Mouse (Mus musculus) liver, embryonic 15.5 days (tissue): ENCODE measurements around the gene Spz1. TPM values are rescaled to one million over a fixed set of nuclear protein-coding genes. Genes with fewer than 3 reads are reported as not detected.

Source experiments
- ATAC-seq: fragments of 200-750 bp; cut with Nextera tagmentation; 2 replicates; pipeline ENCODE4 v1.8.0; 2017; ENCODE audit warnings: moderate number of reproducible peaks, mild to moderate bottlenecking, moderate library complexity; ENCODE audit not compliant: insufficient read depth
- H3K27ac ChIP-seq: fragments of 300-500 bp; sonication (generic); replicated peaks from 2 replicates; pipeline ENCODE4 v1.5.1; 2015; ENCODE audit warnings: mild to moderate bottlenecking, inconsistent platforms
- H3K27me3 ChIP-seq: fragments of 300-500 bp; sonication (generic); 2 replicates; pipeline ENCODE4 v1.6.1; 2015; ENCODE audit warnings: mild to moderate bottlenecking, inconsistent platforms
- H3K36me3 ChIP-seq: fragments of 300-500 bp; sonication (generic); replicated peaks from 2 replicates; pipeline ENCODE4 v1.6.1; 2015; ENCODE audit warnings: moderate library complexity, mild to moderate bottlenecking, inconsistent platforms
- H3K4me1 ChIP-seq: fragments of 300-500 bp; sonication (generic); replicated peaks from 2 replicates; pipeline ENCODE4 v1.6.1; 2015; ENCODE audit warnings: inconsistent platforms
- H3K4me2 ChIP-seq: fragments of 300-500 bp; sonication (generic); 2 replicates; pipeline ENCODE4 v1.6.1; 2015; ENCODE audit warnings: moderate library complexity, mild to moderate bottlenecking, inconsistent platforms
- H3K4me3 ChIP-seq: fragments of 300-500 bp; sonication (generic); replicated peaks from 2 replicates; pipeline ENCODE4 v1.5.1; 2015; ENCODE audit warnings: mild to moderate bottlenecking, inconsistent platforms
- H3K9ac ChIP-seq: fragments of 300-500 bp; sonication (generic); 2 replicates; pipeline ENCODE4 v1.6.1; 2015; ENCODE audit warnings: moderate library complexity, mild to moderate bottlenecking, inconsistent platforms
- H3K9me3 ChIP-seq: fragments of 300-500 bp; sonication (generic); replicated peaks from 2 replicates; pipeline ENCODE4 v1.6.1; 2016; ENCODE audit warnings: inconsistent platforms
- WGBS: fragments of 180-500 bp; shearing (Covaris S2); methylation state at CpG from one replicate; pipeline ENCODE4 v1.1.7; 2015; ENCODE audit warnings: mixed read lengths; ENCODE audit not compliant: insufficient replicate concordance; 5-methylcytosine and 5-hydroxymethylcytosine counted together
- polyA plus RNA-seq: library from polyadenylated mRNA; unstranded; fragments of >200 nt; fragmentation: Nextera tagmentation; extraction: Ambion mirVana; gene quantifications from 2 replicates; pipeline ENCODE4 v1.2.1, GENCODE M21; 2015

Spz1 gene
- polyA plus RNA-seq, 1 experiment from 2014 or later, result not detected

GRCm38 (mm10) chr13:92594907-92595306 lies 18.9 kb upstream of the Spz1 start:
- Histone ChIP-seq H3K36me3 (no peaks in the 10 kb centered on the region), H3K4me2 (peak overlapping the region; percentile 47), H3K4me3 (no peak overlapping the region), H3K27ac (peak overlapping the region; percentile 88), H3K27me3 (no peaks in the 10 kb centered on the region), H3K9me3 (no peaks in the 10 kb centered on the region), H3K9ac (0 out of 2 replicates have a peak overlapping the region, but pooled peaks have one; percentile 1), H3K4me1 (peaks cover 75% of the 10 kb centered on the region)
- 66% methylated on average over 3 of the region's 3 CpGs for WGBS
- ATAC-seq, result no peak

GRCm38 (mm10) chr13:92594481-92594880 lies 18.5 kb upstream of the Spz1 start:
- no peak for ATAC-seq
- 0 out of 2 replicates have a peak overlapping the region, but pooled peaks have one; percentile 47 for H3K4me2 ChIP-seq
- no peaks in the 10 kb centered on the region for H3K9me3 ChIP-seq
- H3K27me3 ChIP-seq, result no peaks in the 10 kb centered on the region
- H3K4me3 ChIP-seq, result no peak overlapping the region
- H3K9ac ChIP-seq, result peak overlapping the region; percentile 35
- 70% methylated on average over 6 of the region's 6 CpGs for WGBS
- no peaks in the 10 kb centered on the region for H3K36me3 ChIP-seq
- H3K4me1 ChIP-seq, result peaks cover 75% of the 10 kb centered on the region
- peak overlapping the region; percentile 88 for H3K27ac ChIP-seq

DNA sequence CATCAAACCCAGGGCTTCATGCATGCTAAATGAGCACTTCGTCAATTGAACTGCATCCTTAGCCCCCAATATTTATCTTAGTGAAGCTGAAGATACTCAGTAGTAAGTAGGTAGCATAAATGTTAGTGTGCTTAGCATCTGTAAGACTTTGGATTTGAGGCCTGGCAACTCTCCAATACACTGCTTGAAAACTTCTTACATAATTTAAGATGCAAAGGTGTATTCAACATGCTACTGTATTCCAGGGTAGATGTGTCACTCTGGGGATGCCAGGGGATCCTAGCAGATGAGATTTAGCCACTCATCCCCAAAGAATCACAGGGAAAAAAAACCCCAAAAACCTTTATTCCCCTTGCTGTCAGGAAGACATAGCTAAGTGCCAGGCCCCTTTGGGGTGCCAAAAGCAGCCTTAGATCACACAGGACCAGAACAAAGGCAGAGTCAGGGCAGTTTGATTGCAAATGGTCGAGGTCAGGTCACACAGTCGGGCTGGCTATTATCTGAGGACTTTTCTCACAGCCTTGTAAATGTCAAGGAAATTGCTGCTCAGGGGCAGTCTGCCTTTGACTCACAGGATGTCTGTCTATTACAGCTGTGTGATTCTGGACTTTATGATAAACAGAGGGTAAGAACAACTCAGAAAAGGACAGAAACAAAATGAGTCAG lies 17.9 kb upstream of the Spz1 start:
- H3K9me3 ChIP-seq, result no peaks in the 10 kb centered on the region
- H3K36me3 ChIP-seq, result no peaks in the 10 kb centered on the region
- ATAC-seq, result no peak
- H3K4me1 ChIP-seq, result peaks cover 81% of the 10 kb centered on the region
- peak overlapping the region; percentile 57 for H3K4me2 ChIP-seq
- peak overlapping the region; percentile 35 for H3K9ac ChIP-seq
- no peak overlapping the region for H3K4me3 ChIP-seq
- no peaks in the 10 kb centered on the region for H3K27me3 ChIP-seq
- 24% methylated on average over 3 of the region's 3 CpGs for WGBS
- H3K27ac ChIP-seq, result peak overlapping the region; percentile 88

GRCm38 (mm10) chr13:92592786-92593635 lies 17.0 kb upstream of the Spz1 start:
- 8% methylated on average over 12 of the region's 12 CpGs for WGBS
- peak; percentile 96 for ATAC-seq

GRCm38 (mm10) chr13:92592268-92592785 lies 16.4 kb upstream of the Spz1 start:
- Histone ChIP-seq H3K4me2 (peak overlapping the region; percentile 57), H3K27ac (peak overlapping the region; percentile 88), H3K4me1 (peaks cover 89% of the 10 kb centered on the region), H3K9me3 (no peaks in the 10 kb centered on the region), H3K27me3 (no peaks in the 10 kb centered on the region), H3K36me3 (no peaks in the 10 kb centered on the region), H3K4me3 (peak overlapping the region; percentile 30; the same call in 1 of the 2 replicates), H3K9ac (0 out of 2 replicates have a peak overlapping the region, but pooled peaks have one; percentile 2)
- no peak for ATAC-seq
- 16% methylated on average over 5 of the region's 5 CpGs for WGBS

More at GRCm38 (mm10) chr13:92592786-92593635, 17.0 kb upstream of the Spz1 start:
- Histone ChIP-seq H3K9me3 (no peaks in the 10 kb centered on the region), H3K4me2 (peak overlapping the region; percentile 57), H3K4me1 (peaks cover 83% of the 10 kb centered on the region), H3K27ac (peak overlapping the region; percentile 88), H3K36me3 (no peaks in the 10 kb centered on the region), H3K4me3 (peak overlapping the region; percentile 30), H3K9ac (peak overlapping the region; percentile 2; the same call in 1 of the 2 replicates), H3K27me3 (no peaks in the 10 kb centered on the region)

DNA sequence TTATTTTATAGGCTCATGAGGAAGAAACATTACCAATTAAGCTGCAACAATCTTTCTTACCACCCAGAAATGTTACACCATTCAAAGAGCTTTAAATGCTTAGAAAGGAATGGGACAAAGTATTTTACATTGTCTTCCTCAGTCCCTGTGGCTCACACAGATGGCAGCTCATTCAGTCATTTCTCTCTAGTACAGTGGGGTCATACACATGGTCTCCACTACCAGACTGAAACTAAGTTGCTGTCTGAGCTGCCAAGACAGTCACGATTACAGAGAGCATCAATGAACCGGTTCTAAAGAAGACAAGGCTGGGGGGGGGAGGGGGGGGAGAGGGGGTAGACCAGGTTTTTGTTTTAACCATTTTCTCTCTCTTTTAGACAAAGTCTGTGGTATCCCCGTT lies 15.3 kb upstream of the Spz1 start:
- WGBS, result 44% methylated on average over 3 of the region's 3 CpGs
- peaks cover 82% of the 10 kb centered on the region for H3K4me1 ChIP-seq

DNA sequence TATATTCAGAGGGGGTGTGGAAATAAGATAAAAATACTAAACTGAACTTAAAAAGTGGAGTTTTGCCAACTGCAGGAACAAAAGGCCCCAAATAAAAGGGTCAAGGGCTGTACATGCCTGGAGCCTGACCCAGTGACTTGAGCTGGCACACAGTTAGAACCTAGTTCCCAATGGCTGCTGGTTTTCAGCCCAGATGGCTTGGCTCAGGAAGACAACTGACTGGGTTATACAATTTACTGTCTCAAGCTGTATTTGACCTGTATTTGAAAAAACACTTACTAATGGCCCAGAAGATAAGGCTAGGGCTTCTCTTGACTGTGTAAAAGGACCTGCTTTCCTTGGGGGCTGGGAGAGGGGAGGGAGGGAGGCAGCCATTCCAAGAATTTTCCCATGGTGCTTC lies 13.3 kb upstream of the Spz1 start:
- no peaks in the 10 kb centered on the region for H3K36me3 ChIP-seq
- H3K27me3 ChIP-seq, result no peaks in the 10 kb centered on the region
- H3K9me3 ChIP-seq, result no peaks in the 10 kb centered on the region
- peak overlapping the region; percentile 82 for H3K27ac ChIP-seq
- H3K9ac ChIP-seq, result no peak overlapping the region
- no peak overlapping the region for H3K4me3 ChIP-seq
- H3K4me2 ChIP-seq, result no peak overlapping the region
- ATAC-seq, result no peak
- H3K4me1 ChIP-seq, result peaks cover 62% of the 10 kb centered on the region

More for the DNA sequence above, 15.3 kb upstream of the Spz1 start:
- no peak overlapping the region for H3K9ac ChIP-seq
- H3K27ac ChIP-seq, result peak overlapping the region; percentile 88
- no peaks in the 10 kb centered on the region for H3K9me3 ChIP-seq
- no peak for ATAC-seq
- H3K4me2 ChIP-seq, result no peak overlapping the region
- H3K36me3 ChIP-seq, result no peaks in the 10 kb centered on the region
- no peaks in the 10 kb centered on the region for H3K27me3 ChIP-seq
- no peak overlapping the region for H3K4me3 ChIP-seq

GRCm38 (mm10) chr13:92588704-92589103 lies 12.7 kb upstream of the Spz1 start:
- H3K4me1 ChIP-seq, result peaks cover 56% of the 10 kb centered on the region
- H3K9me3 ChIP-seq, result no peaks in the 10 kb centered on the region
- H3K9ac ChIP-seq, result no peak overlapping the region
- ATAC-seq, result no peak
- 78% methylated on average over 3 of the region's 3 CpGs for whole genome bisulfite sequencing
- H3K4me3 ChIP-seq, result no peak overlapping the region
- H3K27ac ChIP-seq, result peak overlapping the region; percentile 82; the same call in 1 of the 2 replicates
- H3K27me3 ChIP-seq, result no peaks in the 10 kb centered on the region
- H3K4me2 ChIP-seq, result no peak overlapping the region
- H3K36me3 ChIP-seq, result no peaks in the 10 kb centered on the region

DNA sequence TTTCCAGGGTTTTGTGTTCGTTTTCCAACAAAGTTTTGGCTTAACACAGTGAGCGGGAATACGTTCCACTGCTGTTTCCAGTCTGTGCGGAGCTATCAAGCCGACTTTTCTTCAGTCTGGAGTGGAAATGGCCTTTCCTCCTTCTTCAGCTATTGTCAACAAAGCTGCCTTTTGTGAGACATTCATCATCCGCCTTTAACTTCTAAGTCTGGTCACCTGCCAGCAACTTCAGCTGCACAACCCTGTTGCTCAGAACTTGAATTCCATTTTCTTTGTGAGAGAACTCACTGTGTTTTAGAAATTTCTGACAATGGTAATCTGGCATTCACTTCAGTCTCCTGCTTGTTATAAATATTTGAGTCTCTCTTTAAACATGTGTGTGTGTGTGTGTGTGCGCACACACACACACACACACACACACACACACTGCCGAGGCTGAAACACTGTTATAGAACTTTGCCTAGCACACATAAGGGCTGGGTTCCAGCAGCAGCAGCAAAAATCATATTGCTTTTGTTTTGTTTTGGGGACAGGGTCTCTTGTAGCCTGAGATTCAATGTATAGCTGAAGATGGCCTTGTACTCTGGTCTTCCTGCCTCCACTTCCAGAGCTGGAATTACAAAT lies 8.2 kb upstream of the Spz1 start:
- WGBS, result 69% methylated on average over 8 of the region's 8 CpGs
- no peak overlapping the region for H3K27ac ChIP-seq

DNA sequence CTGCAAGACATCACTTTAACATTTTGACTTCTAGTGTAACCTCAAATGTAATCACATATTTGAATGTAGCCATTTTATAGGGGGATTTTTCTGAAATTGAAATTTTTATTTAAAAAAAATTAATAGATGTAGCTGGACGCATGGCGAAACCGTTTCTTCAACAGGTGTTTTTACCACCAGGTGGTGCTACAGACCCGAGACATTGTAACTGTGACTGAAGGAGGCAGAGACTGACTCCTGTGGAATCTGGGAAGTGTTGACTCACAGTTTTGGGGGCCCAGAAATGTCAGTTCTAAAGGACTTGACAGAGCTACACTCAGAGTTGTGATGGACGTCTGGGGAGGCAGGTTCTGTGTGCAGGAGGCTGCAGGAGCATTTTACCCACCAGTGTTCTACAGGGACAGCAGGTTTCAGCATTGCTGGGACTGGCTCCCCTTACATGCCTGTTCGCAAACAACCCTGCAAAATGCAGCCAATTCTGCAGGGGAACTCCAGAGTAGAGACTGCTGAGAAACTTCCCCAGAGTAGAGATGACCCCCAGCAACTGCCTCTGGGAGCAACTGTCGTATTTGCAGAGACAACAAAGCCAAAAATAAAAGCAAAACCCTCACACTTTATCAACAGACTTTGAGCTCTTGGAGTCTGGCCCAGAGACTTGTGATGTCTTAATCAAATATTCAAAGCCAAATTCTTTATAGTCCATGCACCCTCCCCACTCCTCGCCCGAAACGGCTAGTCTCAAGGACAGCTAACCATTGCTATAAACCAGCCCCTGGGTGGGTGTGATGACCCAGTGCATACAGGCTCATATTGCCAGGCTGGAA lies 4.5 kb upstream of the Spz1 start:
- 42% methylated on average over 10 of the region's 10 CpGs for WGBS
- H3K4me3 ChIP-seq, result no peak overlapping the region
- no peak overlapping the region; the same call in 1 of the 2 replicates for H3K4me2 ChIP-seq
- H3K9ac ChIP-seq, result no peak overlapping the region
- H3K27ac ChIP-seq, result no peak overlapping the region
- peak; percentile 47; the same call in 1 of the 2 replicates for ATAC-seq
- H3K36me3 ChIP-seq, result no peaks in the 10 kb centered on the region
- peaks cover 11% of the 10 kb centered on the region for H3K4me1 ChIP-seq
- H3K9me3 ChIP-seq, result no peaks in the 10 kb centered on the region
- peaks cover 7% of the 10 kb centered on the region; the same call in 1 of the 2 replicates for H3K27me3 ChIP-seq

More for the DNA sequence above, 8.2 kb upstream of the Spz1 start:
- no peak overlapping the region for H3K9ac ChIP-seq
- no peak for ATAC-seq
- H3K27me3 ChIP-seq, result no peaks in the 10 kb centered on the region
- peaks cover 33% of the 10 kb centered on the region for H3K4me1 ChIP-seq
- H3K4me3 ChIP-seq, result no peak overlapping the region
- H3K36me3 ChIP-seq, result no peaks in the 10 kb centered on the region
- H3K9me3 ChIP-seq, result no peaks in the 10 kb centered on the region
- no peak overlapping the region for H3K4me2 ChIP-seq
